Mouse (Mus musculus) ES-E14 (cell line): ENCODE measurements around the gene Arhgap24.

ENCODE experiments used
- HCFC1 ChIP-seq: IDR thresholded peaks from 2 replicates; pipeline ENCODE4 v1.6.1; 2012; ENCODE audit warnings: low read length, inconsistent platforms, borderline replicate concordance; ENCODE audit not compliant: insufficient read depth
- MAFK ChIP-seq: IDR thresholded peaks from 2 replicates; pipeline ENCODE4 v1.6.1; 2014; ENCODE audit warnings: mild to moderate bottlenecking, low read depth, low read length, inconsistent platforms; ENCODE audit not compliant: insufficient read depth
- ZC3H11A ChIP-seq: IDR thresholded peaks from 2 replicates; pipeline ENCODE4 v1.6.1; 2012; ENCODE audit warnings: low read depth, mild to moderate bottlenecking, inconsistent platforms, low read length, borderline replicate concordance
- ZNF384 ChIP-seq: IDR thresholded peaks from 2 replicates; pipeline ENCODE4 v1.6.1; 2012; ENCODE audit warnings: low read depth, low read length, inconsistent platforms

GRCm38 (mm10) chr5:102698891-102699290 is 217.7 kb downstream of the Arhgap24 start:
- TF ChIP-seq ZNF384: no peak
- no peak for TF ChIP-seq MAFK
- TF ChIP-seq ZC3H11A: no peak
- TF ChIP-seq HCFC1: no peak
